Mouse (Mus musculus): ENCODE results near the gene Bysl. TPM values are rescaled to one million over a fixed set of nuclear protein-coding genes. Genes with fewer than 3 reads are reported as not detected.
"Not testable (repeated sequence)": the region's sequence is repeated elsewhere in the genome, so short reads cannot be mapped to it uniquely, and the experiment has no call there.

The Bysl gene
- polyA plus RNA-seq, 1 experiment from 2014 or later = 31.9 TPM

DNA sequence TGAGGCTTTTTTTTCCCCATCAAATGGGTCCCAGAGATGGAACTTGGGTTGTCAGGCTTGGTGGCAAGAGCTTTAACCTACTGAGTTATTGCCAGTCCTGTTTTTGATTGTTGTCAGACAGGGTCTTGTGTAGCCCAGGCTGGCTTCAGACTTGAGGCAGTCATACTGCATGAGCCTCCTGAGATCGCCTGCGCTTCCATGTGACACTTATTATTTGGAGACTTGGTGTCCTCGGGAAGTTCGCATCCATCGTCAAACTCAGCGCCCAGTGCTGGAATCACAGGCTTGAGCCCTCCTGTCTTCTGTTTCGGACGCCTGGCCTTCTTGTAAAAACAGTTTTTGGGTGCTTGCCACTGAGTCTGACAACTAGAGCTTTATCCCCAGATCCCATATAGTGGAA, 4.8 kb upstream of the Bysl start:
- H3K4me2 ChIP-seq (replicated peaks) = no peak overlapping the region
- ATAC-seq = no peak
- no peak overlapping the region for H3K4me3 ChIP-seq (replicated peaks)
- WGBS = 97% methylated on average over 8 of the region's 8 CpGs
- no peaks in the 10 kb centered on the region for H3K9me3 ChIP-seq
- H3K27me3 ChIP-seq = no peaks in the 10 kb centered on the region
- H3K27ac ChIP-seq = no peak overlapping the region
- no peak overlapping the region for H3K9ac ChIP-seq (replicated peaks)
- H3K4me1 ChIP-seq (replicated peaks) = peaks cover 13% of the 10 kb centered on the region
- peaks cover 60% of the 10 kb centered on the region for H3K36me3 ChIP-seq

GRCm38 (mm10) chr17:47614018-47614417, 2.7 kb upstream of the Bysl start:
- WGBS = 82% methylated on average over 1 of the region's 1 CpGs
- H3K36me3 ChIP-seq = peaks cover 44% of the 10 kb centered on the region
- no peak overlapping the region for H3K4me2 ChIP-seq (replicated peaks)
- H3K27me3 ChIP-seq = no peaks in the 10 kb centered on the region
- peaks cover 26% of the 10 kb centered on the region for H3K4me1 ChIP-seq (replicated peaks)
- H3K9me3 ChIP-seq = no peaks in the 10 kb centered on the region
- ATAC-seq = no peak
- H3K9ac ChIP-seq (replicated peaks) = no peak overlapping the region
- H3K4me3 ChIP-seq (replicated peaks) = no peak overlapping the region
- no peak overlapping the region for H3K27ac ChIP-seq

DNA sequence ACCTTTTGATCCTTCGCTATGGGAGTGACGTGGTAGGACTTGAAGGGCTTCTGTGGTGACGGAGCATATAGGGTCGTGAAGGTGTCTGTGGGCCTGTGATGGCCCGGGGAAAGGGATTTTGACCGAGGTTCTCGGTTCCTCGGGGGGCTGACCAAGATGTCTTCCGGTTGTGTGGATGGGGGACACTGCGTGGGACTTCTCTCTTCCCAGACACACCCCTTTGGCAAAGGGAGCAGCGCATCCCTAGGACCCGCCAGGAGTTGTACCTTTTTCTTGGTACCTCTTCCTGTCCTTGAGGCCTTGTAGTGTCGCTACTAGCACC, 330 bp upstream of the Bysl start:
- Histone ChIP-seq H3K27me3 (no peaks in the 10 kb centered on the region), H3K4me1 (replicated peaks) (peaks cover 26% of the 10 kb centered on the region), H3K4me2 (replicated peaks) (peak overlapping the region; percentile 68), H3K36me3 (peaks cover 46% of the 10 kb centered on the region), H3K4me3 (replicated peaks) (peak overlapping the region; percentile 54), H3K9ac (replicated peaks) (peak overlapping the region; percentile 71), H3K9me3 (no peaks in the 10 kb centered on the region), H3K27ac (no peak overlapping the region; the same call in 1 of the 2 replicates)
- under 1% methylated on average over 13 of the region's 13 CpGs for WGBS
- no peak for ATAC-seq

DNA sequence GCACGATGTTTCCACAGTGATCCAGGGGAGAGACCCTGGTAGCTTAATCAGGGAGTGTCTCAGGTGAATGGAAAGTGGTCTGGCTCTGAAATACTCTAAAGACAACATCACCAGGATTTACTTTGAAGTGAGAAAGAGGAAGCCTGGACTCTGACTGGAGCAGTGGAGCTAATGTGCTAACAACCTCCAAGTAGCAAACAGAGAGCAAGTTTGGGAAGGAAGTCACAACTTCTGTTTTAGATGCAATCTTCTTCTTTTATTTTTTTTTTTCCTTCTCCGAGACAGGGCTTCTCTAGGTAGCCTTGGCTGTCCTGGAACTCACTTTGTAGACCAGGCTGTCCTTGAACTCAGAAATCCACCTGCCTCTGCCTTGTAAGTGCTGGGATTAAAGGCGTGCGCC, 2.1 kb downstream of the Bysl start:
- peaks cover 53% of the 10 kb centered on the region for H3K36me3 ChIP-seq
- H3K4me3 ChIP-seq (replicated peaks) = no peak overlapping the region
- peaks cover 26% of the 10 kb centered on the region for H3K4me1 ChIP-seq (replicated peaks)
- no peaks in the 10 kb centered on the region for H3K27me3 ChIP-seq
- no peaks in the 10 kb centered on the region for H3K9me3 ChIP-seq
- 0 out of 2 replicates have a peak overlapping the region, but pooled peaks have one; percentile 68 for H3K4me2 ChIP-seq (replicated peaks)
- 95% methylated on average over 4 of the region's 4 CpGs for WGBS
- no peak for ATAC-seq
- no peak overlapping the region for H3K9ac ChIP-seq (replicated peaks)
- no peak overlapping the region for H3K27ac ChIP-seq

GRCm38 (mm10) chr17:47606220-47606619, 5.1 kb downstream of the Bysl start:
- Histone ChIP-seq H3K4me3 (replicated peaks) (no peak overlapping the region), H3K4me2 (replicated peaks) (no peak overlapping the region), H3K4me1 (replicated peaks) (peaks cover 14% of the 10 kb centered on the region), H3K27ac (no peak overlapping the region), H3K9ac (replicated peaks) (no peak overlapping the region), H3K27me3 (no peaks in the 10 kb centered on the region), H3K36me3 (peaks cover 72% of the 10 kb centered on the region), H3K9me3 (no peaks in the 10 kb centered on the region)
- no peak for ATAC-seq
- WGBS = 72% methylated on average over 5 of the region's 5 CpGs

DNA sequence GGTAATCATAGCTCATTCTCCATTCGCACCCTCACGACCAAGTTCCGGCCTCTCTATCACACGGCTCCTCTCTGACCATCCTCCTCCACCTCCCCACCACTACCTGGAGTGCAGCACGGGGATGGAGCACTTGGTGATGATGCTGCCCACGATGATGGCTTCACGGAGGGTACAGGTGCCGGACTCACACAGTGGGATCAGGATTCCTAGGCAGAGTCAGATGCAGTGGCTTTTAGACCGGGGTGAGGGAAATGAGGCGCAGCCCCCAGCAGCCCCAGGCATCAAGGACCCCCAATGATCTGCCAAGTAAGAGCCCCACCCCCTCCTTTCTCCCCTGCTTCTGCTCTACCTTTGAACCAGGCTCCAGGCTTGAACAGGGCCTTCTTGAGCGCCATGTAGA, 9.0 kb downstream of the Bysl start:
- Histone ChIP-seq H3K9me3 (no peaks in the 10 kb centered on the region), H3K9ac (replicated peaks) (no peak overlapping the region), H3K36me3 (peaks cover 83% of the 10 kb centered on the region), H3K4me1 (replicated peaks) (peaks cover 13% of the 10 kb centered on the region), H3K27me3 (no peaks in the 10 kb centered on the region), H3K4me2 (replicated peaks) (no peak overlapping the region), H3K27ac (no peak overlapping the region), H3K4me3 (replicated peaks) (no peak overlapping the region)
- no peak for ATAC-seq
- WGBS = 95% methylated on average over 11 of the region's 11 CpGs

DNA sequence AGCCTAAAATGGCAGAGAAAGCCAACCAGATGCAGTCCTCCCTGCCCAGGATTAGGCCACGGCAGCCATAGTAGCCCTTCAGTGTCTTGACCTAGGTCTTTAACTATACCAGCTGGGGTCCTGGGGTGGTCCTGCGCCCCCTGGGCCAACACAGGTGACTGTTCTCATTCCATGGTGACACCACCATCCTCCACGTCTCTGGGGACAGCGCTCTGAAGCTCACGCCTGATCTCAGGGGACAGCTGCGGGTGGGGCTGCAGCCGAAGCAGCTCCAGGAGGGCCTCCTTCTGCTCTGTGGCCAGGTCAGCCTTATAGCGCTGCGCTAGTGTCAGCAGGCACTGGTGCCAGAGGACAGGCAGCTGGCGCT, 9.9 kb downstream of the Bysl start:
- H3K9me3 ChIP-seq = no peaks in the 10 kb centered on the region
- no peak overlapping the region for H3K4me2 ChIP-seq (replicated peaks)
- no peak overlapping the region for H3K4me3 ChIP-seq (replicated peaks)
- ATAC-seq = no peak
- WGBS = 93% methylated on average over 10 of the region's 10 CpGs
- peaks cover 23% of the 10 kb centered on the region for H3K4me1 ChIP-seq (replicated peaks)
- no peak overlapping the region for H3K9ac ChIP-seq (replicated peaks)
- H3K36me3 ChIP-seq = peaks cover 75% of the 10 kb centered on the region
- H3K27ac ChIP-seq = no peak overlapping the region
- H3K27me3 ChIP-seq = no peaks in the 10 kb centered on the region

GRCm38 (mm10) chr17:47600601-47601388, 10.5 kb downstream of the Bysl start:
- no peaks in the 10 kb centered on the region for H3K27me3 ChIP-seq
- H3K36me3 ChIP-seq = peaks cover 69% of the 10 kb centered on the region
- 90% methylated on average over 13 of the region's 13 CpGs for WGBS
- H3K27ac ChIP-seq = no peak overlapping the region
- H3K4me3 ChIP-seq (replicated peaks) = no peak overlapping the region
- no peaks in the 10 kb centered on the region for H3K9me3 ChIP-seq
- no peak overlapping the region for H3K4me2 ChIP-seq (replicated peaks)
- no peak overlapping the region for H3K9ac ChIP-seq (replicated peaks)
- peaks cover 28% of the 10 kb centered on the region for H3K4me1 ChIP-seq (replicated peaks)
- ATAC-seq = no peak

DNA sequence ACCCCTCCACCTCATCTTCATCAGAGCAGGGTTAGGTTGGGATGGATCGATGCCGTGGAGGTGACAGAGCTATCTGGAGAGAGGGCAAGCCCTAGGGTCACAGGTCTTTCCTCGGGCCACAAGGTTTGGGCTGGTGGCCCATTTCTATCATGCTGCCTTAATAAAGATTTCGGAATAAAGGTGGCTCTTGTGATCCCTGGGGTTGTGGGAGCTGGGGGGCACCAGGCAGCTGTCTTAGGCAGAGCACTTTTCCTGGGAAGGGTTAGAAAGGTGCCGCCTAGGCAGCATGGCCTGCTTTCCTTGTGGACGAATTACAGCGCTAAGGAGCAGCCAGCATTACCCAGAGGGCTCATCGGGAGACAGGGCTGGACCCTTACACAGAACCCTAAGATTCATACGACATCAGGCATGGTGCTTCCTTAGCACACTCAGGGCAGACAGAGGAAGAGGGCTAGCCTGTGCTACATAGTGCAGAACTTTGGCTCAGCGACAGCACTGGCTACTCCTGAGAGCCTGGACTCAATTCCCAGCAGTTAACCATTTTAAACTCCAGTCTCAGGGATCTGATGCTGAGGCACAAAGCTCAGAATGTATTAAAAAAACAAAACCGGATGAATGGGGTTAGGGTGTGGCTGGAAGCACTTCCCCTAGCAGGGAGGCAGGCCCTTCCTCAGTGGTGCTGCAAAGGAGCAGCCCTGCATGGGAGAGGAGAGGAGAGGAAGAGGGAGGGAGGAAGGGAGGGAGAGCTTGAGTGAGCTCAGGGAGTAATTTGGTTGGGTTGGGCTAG, 11.6 kb downstream of the Bysl start:
- Histone ChIP-seq H3K4me3 (replicated peaks) (no peak overlapping the region), H3K36me3 (peaks cover 59% of the 10 kb centered on the region), H3K9ac (replicated peaks) (no peak overlapping the region), H3K4me2 (replicated peaks) (no peak overlapping the region), H3K27me3 (no peaks in the 10 kb centered on the region), H3K9me3 (no peaks in the 10 kb centered on the region), H3K27ac (no peak overlapping the region), H3K4me1 (replicated peaks) (peaks cover 39% of the 10 kb centered on the region)
- 82% methylated on average over 11 of the region's 11 CpGs for WGBS
- no peak for ATAC-seq

- H3K4me3 ChIP-seq (replicated peaks); H3K9ac ChIP-seq (replicated peaks); H3K27me3 ChIP-seq; H3K9me3 ChIP-seq; H3K4me2 ChIP-seq (replicated peaks): not testable (repeated sequence)
- WGBS = 84% methylated on average over 10 of the region's 10 CpGs
- peaks cover 49% of the 10 kb centered on the region for H3K36me3 ChIP-seq
- ATAC-seq = 0 out of 2 replicates have a peak, but pooled peaks have one; percentile 5
- peak overlapping the region; percentile 51; the same call in 1 of the 2 replicates for H3K27ac ChIP-seq
- peaks cover 49% of the 10 kb centered on the region for H3K4me1 ChIP-seq (replicated peaks)
Observed at GRCm38 (mm10) chr17:47598580-47599304, 12.6 kb downstream of the Bysl start.

GRCm38 (mm10) chr17:47597838-47598579, 13.3 kb downstream of the Bysl start:
- peak; percentile 13; the same call in 1 of the 2 replicates for ATAC-seq
- 21% methylated on average over 10 of the region's 10 CpGs for WGBS
- peak overlapping the region; percentile 51; the same call in 1 of the 2 replicates for H3K27ac ChIP-seq
- no peaks in the 10 kb centered on the region for H3K27me3 ChIP-seq
- peak overlapping the region; percentile 96; the same call in 1 of the 2 replicates for H3K4me2 ChIP-seq (replicated peaks)
- H3K4me1 ChIP-seq (replicated peaks) = peaks cover 51% of the 10 kb centered on the region
- no peaks in the 10 kb centered on the region for H3K9me3 ChIP-seq
- H3K9ac ChIP-seq (replicated peaks) = no peak overlapping the region
- H3K4me3 ChIP-seq (replicated peaks) = no peak overlapping the region
- peaks cover 46% of the 10 kb centered on the region for H3K36me3 ChIP-seq

Data from midbrain, embryonic 13.5 days (tissue).